Mouse (Mus musculus): ENCODE measurements around the gene Khdc4.
A peak's percentile ranks its signal among the peaks of the same experiment; 100 is the strongest.
"Not testable (repeated sequence)": the region's sequence is repeated elsewhere in the genome, so short reads cannot be mapped to it uniquely, and the experiment has no call there.

Gene Khdc4

DNA sequence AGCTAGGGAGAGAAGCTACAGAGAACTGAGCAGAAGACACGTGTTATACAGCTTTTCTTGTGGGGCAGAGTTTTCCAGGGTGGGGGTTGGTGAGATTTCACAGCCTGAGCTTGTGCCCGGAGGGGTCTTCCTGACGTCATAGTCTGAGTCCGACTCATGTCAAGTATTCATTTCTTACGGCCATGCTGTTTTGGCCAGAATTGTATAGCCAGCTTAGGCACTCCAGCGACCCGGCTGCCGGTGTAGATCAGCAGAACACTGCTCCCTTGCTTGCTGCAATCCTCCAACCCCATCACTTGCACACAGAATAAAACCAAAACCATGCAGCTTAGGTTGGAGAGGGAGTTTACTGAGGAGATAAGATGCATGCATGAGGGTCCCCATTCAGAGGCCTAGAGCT is 30.0 kb upstream of the Khdc4 start:
- no peak for DNase-seq (ENCODE audit: low spot score in 2 of 2)

GRCm38 (mm10) chr3:88658441-88659127 is 27.0 kb upstream of the Khdc4 start:
- no peak for DNase-seq (ENCODE audit: low spot score in 2 of 2)

- DNase-seq (ENCODE audit: low spot score in 2 of 2): no peak
Observed at GRCm38 (mm10) chr3:88659798-88660197, 25.8 kb upstream of the Khdc4 start.

- no peak for DNase-seq (ENCODE audit: low spot score in 2 of 2)
Observed at GRCm38 (mm10) chr3:88664095-88664494, 21.5 kb upstream of the Khdc4 start.

DNA sequence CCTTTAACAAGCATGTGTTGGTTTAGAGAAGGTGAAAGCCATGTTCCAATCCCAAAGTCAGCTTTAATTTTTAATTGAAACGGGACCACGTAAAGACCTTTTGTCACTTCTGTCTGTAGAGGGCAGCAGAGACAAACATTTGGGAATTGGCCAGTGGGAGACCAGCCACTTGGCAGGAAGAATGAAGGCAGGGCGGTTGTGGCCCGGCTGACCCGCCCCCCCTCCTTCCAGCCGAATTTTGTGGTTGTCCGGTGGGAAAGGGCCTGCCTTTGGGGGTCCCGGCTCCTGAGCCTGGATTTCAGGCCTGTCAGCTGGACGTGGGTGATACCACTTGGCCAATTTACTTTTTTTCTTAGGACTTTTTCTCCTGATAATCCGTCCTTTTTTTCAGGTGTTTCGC is 8.2 kb upstream of the Khdc4 start:
- peak; percentile 25 to 57 for DNase-seq (ENCODE audit: low spot score in 2 of 2)

- no peak for DNase-seq (ENCODE audit: low spot score in 2 of 2)
Observed at GRCm38 (mm10) chr3:88683814-88684213, 1.8 kb upstream of the Khdc4 start.

DNA sequence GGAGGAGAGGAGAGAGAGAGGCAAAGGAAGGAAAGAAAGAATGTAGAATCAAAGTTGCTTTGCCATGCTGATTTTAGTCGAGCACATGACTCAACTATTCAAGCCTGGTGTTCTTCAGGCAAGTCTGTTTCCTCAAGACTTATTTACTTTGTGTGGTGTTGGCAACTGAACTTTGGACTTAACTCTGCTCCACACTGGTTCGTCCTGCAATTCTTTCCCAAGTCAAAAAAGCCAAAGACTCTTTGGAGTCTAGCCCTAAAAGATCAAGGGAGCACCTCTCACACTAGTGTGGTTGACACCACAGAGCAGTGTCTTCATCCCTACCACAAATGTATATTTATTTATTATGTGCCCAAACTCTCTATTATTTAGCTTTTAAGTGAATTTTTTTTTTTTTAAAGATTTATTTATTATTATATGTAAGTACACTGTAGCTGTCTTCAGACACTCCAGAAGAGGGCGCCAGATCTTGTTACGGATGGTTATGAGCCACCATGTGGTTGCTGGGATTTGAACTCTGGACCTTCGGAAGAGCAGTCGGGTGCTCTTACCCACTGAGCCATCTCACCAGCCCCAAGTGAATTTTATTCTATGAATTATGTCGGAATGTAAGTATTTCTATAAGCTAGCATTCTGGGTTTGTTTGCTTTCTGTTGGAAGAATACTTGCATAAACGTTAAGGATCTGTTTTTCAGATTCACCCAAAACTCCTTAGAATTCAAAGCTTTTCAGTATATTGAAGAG is 1.2 kb upstream of the Khdc4 start:
- no peak for DNase-seq (ENCODE audit: low spot score in 2 of 2)

DNA sequence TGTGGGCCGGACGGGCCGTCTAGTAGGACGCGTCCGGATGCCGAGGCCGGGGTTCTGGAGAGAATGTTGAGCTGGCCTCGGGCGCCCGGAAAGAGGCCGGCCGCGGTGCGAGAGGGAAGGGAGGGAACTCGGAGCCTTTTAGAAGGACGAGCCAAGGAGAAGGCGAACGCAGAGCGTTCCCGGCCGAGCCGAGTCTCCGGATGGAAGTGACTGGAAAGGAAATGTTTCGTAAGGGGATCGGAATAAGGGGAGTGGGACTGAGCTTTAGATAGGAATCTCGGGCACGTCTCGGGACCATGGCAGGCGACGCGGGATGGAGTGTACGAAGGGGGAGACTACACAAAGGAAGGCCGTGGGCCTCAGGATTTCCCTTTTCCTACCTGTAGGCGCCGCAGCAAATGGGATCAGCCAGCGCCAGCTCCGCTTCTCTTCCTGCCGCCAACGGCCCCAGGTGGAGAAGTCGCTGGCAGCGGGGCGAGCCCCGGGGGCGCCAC is 402 bp downstream of the Khdc4 start:
- DNase-seq (ENCODE audit: low spot score in 2 of 2): no peak

DNA sequence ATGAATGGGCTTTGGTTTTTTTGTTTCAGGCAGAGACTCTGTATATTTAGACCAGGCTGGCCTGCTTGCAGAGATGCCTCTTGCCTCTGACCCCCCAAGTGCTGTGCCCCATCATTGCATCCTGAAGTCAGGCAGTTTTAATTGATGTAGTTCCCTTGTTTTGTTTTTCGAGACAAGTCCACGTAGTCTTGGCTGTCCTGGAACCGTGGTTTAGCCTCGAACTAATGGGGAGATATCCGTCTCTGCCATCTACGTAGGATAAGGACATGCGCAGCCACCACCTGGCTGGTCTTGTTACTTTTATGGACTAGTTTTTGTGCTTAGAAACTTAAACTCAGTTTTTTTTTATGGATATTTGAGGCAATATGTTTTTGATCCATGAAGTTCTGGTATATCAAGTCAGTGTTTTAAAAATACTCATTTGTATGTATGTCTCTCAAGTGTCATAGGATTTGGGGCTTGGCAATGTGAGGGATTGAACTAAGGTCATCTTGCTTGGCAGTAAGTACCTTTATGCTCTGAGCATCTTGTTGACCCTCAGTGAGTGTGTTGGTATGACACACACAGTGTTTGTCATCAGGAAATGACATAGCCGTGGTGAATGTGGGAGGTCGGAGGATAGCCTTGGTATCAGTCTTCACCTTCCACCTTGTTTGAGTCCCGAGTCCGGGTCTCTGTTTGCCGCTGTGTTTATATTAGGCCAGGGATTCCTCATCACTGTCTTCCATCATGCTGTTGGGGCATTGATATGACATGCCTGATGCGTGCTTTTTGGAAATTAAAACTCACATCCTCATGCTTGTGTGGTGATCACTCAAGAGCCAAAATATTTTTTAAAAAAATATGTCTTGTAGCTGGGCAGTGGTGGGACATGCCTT is 1.4 kb downstream of the Khdc4 start:
- DNase-seq (ENCODE audit: low spot score in 2 of 2): no peak

DNA sequence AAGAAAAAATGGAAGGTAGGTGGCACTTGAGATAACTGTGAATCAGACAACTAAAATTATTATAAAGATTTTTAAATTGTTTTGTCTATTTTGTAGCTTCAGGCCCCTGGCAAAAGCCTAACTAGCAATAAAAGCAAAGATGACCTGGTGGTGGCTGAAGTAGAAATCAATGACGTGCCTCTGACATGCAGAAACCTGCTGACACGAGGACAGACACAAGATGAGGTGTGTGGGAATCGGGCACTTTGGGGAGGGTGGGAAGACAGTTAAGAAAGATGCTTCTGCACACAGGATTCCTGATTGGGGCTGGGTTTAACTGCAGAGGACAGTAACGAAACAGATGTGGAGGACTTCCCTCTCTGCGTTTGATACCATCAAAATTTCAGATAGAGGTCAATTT is 3.5 kb downstream of the Khdc4 start:
- no peak for DNase-seq (ENCODE audit: low spot score in 2 of 2)

GRCm38 (mm10) chr3:88695545-88695944 is 9.9 kb downstream of the Khdc4 start:
- DNase-seq (ENCODE audit: low spot score in 2 of 2): no peak

GRCm38 (mm10) chr3:88698051-88698450 is 12.4 kb downstream of the Khdc4 start:
- no peak for DNase-seq (ENCODE audit: low spot score in 2 of 2)

DNA sequence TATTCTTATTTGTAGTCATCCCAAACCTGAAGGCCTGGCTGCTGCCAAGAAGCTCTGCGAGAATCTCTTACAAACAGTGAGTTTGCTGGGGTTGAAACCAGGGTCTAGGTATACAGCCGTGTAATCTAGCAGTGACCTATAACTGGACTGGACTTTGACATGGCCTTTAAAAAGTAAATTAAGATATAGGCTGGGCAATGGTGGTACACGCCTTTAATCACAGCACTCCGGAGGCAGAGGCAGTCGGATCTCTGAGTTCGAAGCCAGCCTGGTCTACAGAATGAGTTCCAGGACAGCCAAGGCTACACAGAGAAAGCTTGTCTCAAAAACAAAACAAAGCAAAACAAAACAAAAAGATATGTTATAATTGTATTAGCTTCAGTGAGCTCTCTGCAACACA is 13.2 kb downstream of the Khdc4 start:
- no peak for DNase-seq (ENCODE audit: low spot score in 2 of 2)

- DNase-seq (ENCODE audit: low spot score in 2 of 2): no peak
Observed at GRCm38 (mm10) chr3:88700247-88700646, 14.6 kb downstream of the Khdc4 start.

GRCm38 (mm10) chr3:88701222-88701621 is 15.6 kb downstream of the Khdc4 start:
- DNase-seq (ENCODE audit: low spot score in 2 of 2): no peak

- DNase-seq (ENCODE audit: low spot score in 2 of 2): no peak
Observed at GRCm38 (mm10) chr3:88713709-88714108, 28.1 kb downstream of the Khdc4 start.

DNA sequence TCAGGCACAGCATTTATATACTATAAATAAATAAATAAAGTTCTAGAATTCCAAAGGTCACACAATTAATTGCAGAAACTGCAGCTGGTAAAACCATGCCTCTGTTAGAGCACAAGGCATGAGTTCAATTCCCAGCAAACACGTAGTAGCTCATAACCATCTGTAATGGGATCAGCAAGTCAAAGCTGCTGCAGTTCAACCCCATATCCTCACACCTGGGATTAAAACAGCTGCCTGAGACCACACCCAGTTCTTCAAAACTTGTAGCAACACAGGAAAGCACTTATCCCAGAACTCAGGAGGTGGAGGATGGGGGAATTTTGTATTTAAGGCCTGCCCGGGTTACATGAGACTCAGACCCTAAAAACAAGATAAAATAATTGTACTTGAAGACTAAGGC is 29.1 kb downstream of the Khdc4 start:
- no peak for DNase-seq (ENCODE audit: low spot score in 2 of 2)

DNA sequence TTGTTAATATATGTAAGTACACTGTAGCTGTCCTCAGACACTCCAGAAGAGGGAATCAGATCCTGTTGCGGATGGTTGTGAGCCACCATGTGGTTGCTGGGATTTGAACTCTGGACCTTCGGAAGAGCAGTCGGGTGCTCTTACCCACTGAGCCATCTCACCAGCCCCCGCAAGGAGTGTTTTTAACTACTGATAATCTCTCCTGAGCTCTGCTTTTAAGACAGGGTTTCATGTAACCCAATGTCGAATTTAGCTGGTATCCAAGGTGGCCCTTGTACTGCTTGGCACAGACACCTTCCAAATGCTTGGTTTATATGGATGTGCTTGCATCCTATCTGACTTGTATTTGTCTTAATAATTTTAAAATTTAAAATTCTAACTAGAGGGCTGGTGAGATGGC is 30.1 kb downstream of the Khdc4 start:
- not testable (repeated sequence) for DNase-seq (ENCODE audit: low spot score in 2 of 2)

GRCm38 (mm10) chr3:88716399-88717197 is 31.0 kb downstream of the Khdc4 start, which contains the start of gene Rit1:
TSS of gene Rit1 (plus strand) at chr3:88716838.
- peak; percentile 75 to 78 for DNase-seq (ENCODE audit: low spot score in 2 of 2)

DNA sequence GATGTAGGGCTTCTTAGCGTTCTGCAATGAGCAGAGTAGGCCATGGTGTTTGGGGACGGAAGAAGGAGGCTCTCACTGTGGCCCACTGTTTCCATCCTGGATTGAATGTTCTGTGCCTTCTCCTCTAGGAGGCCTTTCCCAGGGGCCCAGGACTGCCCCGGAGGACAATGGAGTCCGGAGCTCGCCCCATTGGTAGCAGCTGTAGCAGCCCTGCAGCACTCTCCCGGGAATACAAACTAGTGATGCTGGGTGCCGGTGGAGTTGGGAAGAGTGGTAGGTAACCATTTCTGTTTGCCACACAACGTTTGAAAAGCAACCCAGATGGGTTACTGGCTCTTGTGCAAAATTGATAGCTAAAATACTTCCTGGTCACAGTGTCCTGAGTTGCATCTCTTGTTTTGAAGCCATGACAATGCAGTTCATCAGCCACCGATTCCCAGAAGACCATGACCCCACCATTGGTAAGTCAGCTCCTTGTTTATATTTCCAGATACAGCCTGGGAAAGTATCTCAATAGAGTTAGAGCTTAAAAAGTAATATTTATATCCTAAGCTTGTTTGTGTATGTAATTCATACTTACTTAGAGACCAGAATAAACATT is 31.7 kb downstream of the Khdc4 start:
- peak in 1 of 2 experiments; percentile 40 for DNase-seq (ENCODE audit: low spot score in 2 of 2)

- DNase-seq (ENCODE audit: low spot score in 2 of 2): no peak
Observed at GRCm38 (mm10) chr3:88717831-88718230, 32.2 kb downstream of the Khdc4 start.
